Mouse (Mus musculus): ENCODE measurements around the gene Sgtb. TPM values are rescaled to one million over a fixed set of nuclear protein-coding genes. Genes with fewer than 3 reads are reported as not detected.

Gene Sgtb
- polyA plus RNA-seq, 1 experiment, result 1.6 TPM

- peak; percentile 10 for DNase-seq (ENCODE audit: low read depth)
Measured at GRCm38 (mm10) chr13:104179176-104179888, 69.8 kb downstream of the Sgtb start.

- DNase-seq (ENCODE audit: low read depth), result no peak
Measured at GRCm38 (mm10) chr13:104187357-104187756, 77.8 kb downstream of the Sgtb start.

Other genes starting within 250 kb of the Sgtb start
- gene Erbin, start 189.2 kb upstream of the Sgtb start, polyA plus RNA-seq (2012; rRNA removed), result 13.4 and 15.2 TPM in 2 replicates
- 11.4 and 14.3 TPM in 2 replicates for gene Nln, start 127 bp upstream of the Sgtb start, polyA plus RNA-seq (2012; rRNA removed)
- gene Trappc13, start 68.7 kb downstream of the Sgtb start, polyA plus RNA-seq (2012; rRNA removed), result 11.0 TPM in 2 replicates
- 5.0 and 5.6 TPM in 2 replicates for gene Trim23, start 69.1 kb downstream of the Sgtb start, polyA plus RNA-seq (2012; rRNA removed)
- 0.14 and 0.27 TPM in 2 replicates for gene Cenpk, start 118.9 kb downstream of the Sgtb start, polyA plus RNA-seq (2012; rRNA removed)
- gene Ppwd1, start 119.1 kb downstream of the Sgtb start, polyA plus RNA-seq (2012; rRNA removed), result 2.0 and 2.7 TPM in 2 replicates
- 2.3 and 2.6 TPM in 2 replicates for gene Adamts6, start 178.1 kb downstream of the Sgtb start, polyA plus RNA-seq (2012; rRNA removed)